Mouse (Mus musculus): ENCODE measurements around the gene Coq6.

GRCm38 (mm10) chr12:84366971-84367370 is 5.5 kb downstream of the Coq6 start:
- TF ChIP-seq GATA1 (IDR thresholded peaks at IDR 0.05; ENCODE audit: low read length) = no peak
- no peak for TF ChIP-seq TAL1 (IDR thresholded peaks at IDR 0.05; ENCODE audit: low read length)
